Mouse (Mus musculus): Measurements from ENCODE around the gene Cdh18. TPM values are rescaled to one million over a fixed set of nuclear protein-coding genes. Genes with fewer than 3 reads are reported as not detected.

Gene Cdh18
- polyA plus RNA-seq, 1 experiment = not detected

- H3K36me3 ChIP-seq (replicated peaks; ENCODE audit: low read length) = no peaks in the 10 kb centered on the region
- H3K4me3 ChIP-seq (replicated peaks) = no peak overlapping the region
- H3K27me3 ChIP-seq (replicated peaks) = no peaks in the 10 kb centered on the region
- H3K4me1 ChIP-seq = no peaks in the 10 kb centered on the region
- TF ChIP-seq GATA1 (IDR thresholded peaks at IDR 0.05; ENCODE audit: borderline replicate concordance, low read length) = no peak
- TF ChIP-seq FLI1 (IDR thresholded peaks at IDR 0.05; ENCODE audit: low read length) = no peak
- no peaks in the 10 kb centered on the region; the same call in 1 of the 2 replicates for H3K9me3 ChIP-seq
These were observed 922.0 kb downstream of the Cdh18 start for GRCm38 (mm10) chr15:23470527-23471475.

- Histone ChIP-seq H3K27me3 (replicated peaks) (no peaks in the 10 kb centered on the region), H3K36me3 (replicated peaks; ENCODE audit: low read length) (no peaks in the 10 kb centered on the region), H3K4me3 (replicated peaks) (no peak overlapping the region), H3K4me1 (no peaks in the 10 kb centered on the region), H3K9me3 (no peaks in the 10 kb centered on the region)
- TF ChIP-seq FLI1 (IDR thresholded peaks at IDR 0.05; ENCODE audit: low read length) (no peak), GATA1 (IDR thresholded peaks at IDR 0.05; ENCODE audit: borderline replicate concordance, low read length) (no peak)
These were observed 937.5 kb downstream of the Cdh18 start for GRCm38 (mm10) chr15:23486306-23486705.

- Histone ChIP-seq H3K9me3 (no peaks in the 10 kb centered on the region), H3K4me1 (no peaks in the 10 kb centered on the region), H3K36me3 (replicated peaks; ENCODE audit: low read length) (no peaks in the 10 kb centered on the region), H3K27me3 (replicated peaks) (no peaks in the 10 kb centered on the region), H3K4me3 (replicated peaks) (no peak overlapping the region)
- TF ChIP-seq FLI1 (IDR thresholded peaks at IDR 0.05; ENCODE audit: low read length) (no peak), GATA1 (IDR thresholded peaks at IDR 0.05; ENCODE audit: borderline replicate concordance, low read length) (no peak)
These were observed 957.7 kb downstream of the Cdh18 start for GRCm38 (mm10) chr15:23506480-23506879.

- no peaks in the 10 kb centered on the region for H3K9me3 ChIP-seq
- H3K4me1 ChIP-seq = no peaks in the 10 kb centered on the region
- H3K36me3 ChIP-seq (replicated peaks; ENCODE audit: low read length) = no peaks in the 10 kb centered on the region
- TF ChIP-seq FLI1 (IDR thresholded peaks at IDR 0.05; ENCODE audit: low read length) = no peak
- TF ChIP-seq GATA1 (IDR thresholded peaks at IDR 0.05; ENCODE audit: borderline replicate concordance, low read length) = no peak
- H3K27me3 ChIP-seq (replicated peaks) = no peaks in the 10 kb centered on the region
- H3K4me3 ChIP-seq (replicated peaks) = no peak overlapping the region
These were observed 960.9 kb downstream of the Cdh18 start for GRCm38 (mm10) chr15:23509694-23510093.

GRCm38 (mm10) chr15:23515786-23516185 lies 967.0 kb downstream of the Cdh18 start:
- no peaks in the 10 kb centered on the region for H3K36me3 ChIP-seq (replicated peaks; ENCODE audit: low read length)
- H3K4me1 ChIP-seq = no peaks in the 10 kb centered on the region
- H3K9me3 ChIP-seq = no peaks in the 10 kb centered on the region
- H3K27me3 ChIP-seq (replicated peaks) = no peaks in the 10 kb centered on the region
- TF ChIP-seq FLI1 (IDR thresholded peaks at IDR 0.05; ENCODE audit: low read length) (no peak), GATA1 (IDR thresholded peaks at IDR 0.05; ENCODE audit: borderline replicate concordance, low read length) (no peak)
- no peak overlapping the region for H3K4me3 ChIP-seq (replicated peaks)

- Histone ChIP-seq H3K4me1 (no peaks in the 10 kb centered on the region), H3K4me3 (replicated peaks) (no peak overlapping the region), H3K9me3 (no peaks in the 10 kb centered on the region), H3K36me3 (replicated peaks; ENCODE audit: low read length) (no peaks in the 10 kb centered on the region), H3K27me3 (replicated peaks) (no peaks in the 10 kb centered on the region)
- no peak for TF ChIP-seq GATA1 (IDR thresholded peaks at IDR 0.05; ENCODE audit: borderline replicate concordance, low read length)
- no peak for TF ChIP-seq FLI1 (IDR thresholded peaks at IDR 0.05; ENCODE audit: low read length)
These were observed 969.3 kb downstream of the Cdh18 start for GRCm38 (mm10) chr15:23518079-23518478.

All from megakaryocyte, embryonic 14.5 days (primary cell).